Mouse (Mus musculus) ovary, adult 2 months (tissue): ENCODE measurements around the gene Prss44. TPM values are rescaled to one million over a fixed set of nuclear protein-coding genes. Genes with fewer than 3 reads are reported as not detected.

ENCODE experiments used
- polyA plus RNA-seq: library from polyadenylated mRNA; depleted of rRNA; stranded (reverse); fragments of >200 nt; gene quantifications from 2 replicates; pipeline ENCODE4 v1.2.3, GENCODE M21; 2012; rRNA removed

Gene Prss44
- 0.29 and 0.37 TPM in 2 replicates for polyA plus RNA-seq

DNA sequence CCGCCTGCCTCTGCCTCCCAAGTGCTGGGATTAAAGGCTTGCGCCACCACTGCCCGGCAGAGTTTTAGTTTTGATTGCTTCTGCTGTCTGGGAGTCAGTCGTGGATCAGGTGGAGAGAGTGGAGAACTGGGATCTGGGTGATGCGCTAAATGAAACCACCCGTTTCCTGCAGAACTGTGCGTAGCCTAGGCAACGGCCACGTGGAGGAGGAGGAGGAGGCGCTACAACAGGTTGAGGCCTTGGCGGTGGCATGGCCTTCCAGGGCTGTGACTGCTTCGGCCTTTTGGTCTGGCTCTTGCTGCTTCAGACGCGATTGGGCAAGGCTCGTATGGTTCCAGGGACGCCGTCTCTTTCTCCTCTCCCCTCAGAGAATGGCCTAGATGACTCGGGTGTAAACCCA, at the start of gene Prss44:
Gene Prss44 (plus strand): TSS at position 206 of the 400 bp plus-strand sequence.

DNA sequence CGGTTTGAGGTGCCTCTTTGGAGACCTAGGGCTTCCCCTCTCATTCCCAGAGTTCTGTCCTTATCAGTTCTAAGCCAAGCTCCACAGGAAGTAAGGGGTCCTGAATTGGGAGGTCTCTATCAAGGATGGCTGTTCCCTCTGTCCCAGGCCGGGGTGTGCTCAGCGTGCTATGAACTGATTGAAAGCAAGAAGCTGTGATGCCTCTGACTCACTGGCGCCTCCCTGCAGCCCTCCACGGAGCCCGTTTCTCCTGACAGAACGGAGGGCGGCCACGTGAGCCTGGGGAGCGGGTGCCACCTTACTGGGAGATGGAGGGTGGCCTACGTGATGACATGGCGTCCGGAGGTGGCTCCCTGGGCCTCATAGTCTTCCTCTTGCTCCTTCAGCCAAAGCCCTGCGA, 15.9 kb upstream of the Prss44 start, which contains the start of gene Prss42:
Gene Prss42 (plus strand): TSS at position 301 of the 400 bp plus-strand sequence.

DNA sequence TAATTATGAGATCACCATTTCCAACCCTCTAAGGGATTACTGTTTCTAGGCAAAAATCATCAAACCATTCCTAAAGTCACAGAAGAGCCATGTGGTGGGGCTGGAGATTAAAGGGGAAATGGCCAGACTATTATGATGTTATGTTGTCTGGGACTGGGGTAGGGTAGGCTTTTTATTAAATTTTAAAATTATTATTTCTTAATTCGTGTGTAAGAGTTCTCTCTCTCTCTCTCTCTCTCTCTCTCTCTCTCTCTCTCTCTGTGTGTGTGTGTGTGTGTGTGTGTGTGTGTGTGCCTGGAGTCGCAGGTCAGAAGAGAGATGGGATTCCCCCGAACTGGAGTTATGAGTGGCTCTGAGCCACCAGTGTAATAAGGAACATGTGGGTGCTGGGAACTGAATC, 12.6 kb downstream of the Prss44 start, which contains the start of gene Prss43:
Gene Prss43 (plus strand): TSS at position 301 of the 400 bp plus-strand sequence.

DNA sequence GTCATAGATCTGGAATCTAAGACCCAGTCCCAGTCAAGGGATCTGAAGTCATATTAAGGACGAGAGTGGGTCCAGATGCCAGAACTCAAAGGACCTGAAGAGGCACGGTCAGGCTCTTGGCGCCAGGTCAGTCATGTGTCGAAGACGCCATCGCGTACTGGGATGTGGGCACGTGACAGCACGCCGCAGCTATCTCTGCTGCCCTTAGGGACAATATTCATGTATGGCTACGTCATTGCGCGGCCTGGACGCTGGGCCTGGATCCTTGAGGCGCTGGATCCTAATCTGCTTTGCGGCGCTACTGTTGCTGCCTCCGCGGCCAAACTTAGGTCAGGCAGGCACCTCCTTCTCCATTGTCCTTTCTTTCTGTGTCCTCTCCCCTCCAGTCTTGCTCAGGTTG, 20.6 kb downstream of the Prss44 start, which contains the start of gene Prss45:
Gene Prss45 (plus strand): TSS at position 178 of the 400 bp plus-strand sequence.

DNA sequence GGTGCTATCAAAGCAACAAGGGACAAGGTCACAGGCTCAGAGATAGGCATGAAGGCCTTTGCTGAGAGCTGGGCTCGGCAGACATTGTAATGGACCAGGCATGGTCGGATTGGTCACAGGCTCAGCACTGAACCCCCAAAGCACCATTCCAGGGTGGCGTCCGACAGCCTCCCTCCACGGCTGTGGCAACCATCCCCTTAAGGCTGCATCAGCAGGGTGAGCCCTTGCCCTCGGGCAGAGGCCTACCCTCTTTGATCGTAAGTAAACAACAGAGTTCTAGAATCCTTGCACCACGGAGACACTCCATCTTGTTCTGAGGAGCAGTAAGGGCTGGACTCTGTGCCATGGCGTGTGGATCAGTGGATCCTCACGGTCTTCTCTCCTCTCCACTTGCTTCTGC, 30.4 kb downstream of the Prss44 start, which contains the start of gene Prss46:
Gene Prss46 (plus strand): TSS at position 301 of the 400 bp plus-strand sequence.

DNA sequence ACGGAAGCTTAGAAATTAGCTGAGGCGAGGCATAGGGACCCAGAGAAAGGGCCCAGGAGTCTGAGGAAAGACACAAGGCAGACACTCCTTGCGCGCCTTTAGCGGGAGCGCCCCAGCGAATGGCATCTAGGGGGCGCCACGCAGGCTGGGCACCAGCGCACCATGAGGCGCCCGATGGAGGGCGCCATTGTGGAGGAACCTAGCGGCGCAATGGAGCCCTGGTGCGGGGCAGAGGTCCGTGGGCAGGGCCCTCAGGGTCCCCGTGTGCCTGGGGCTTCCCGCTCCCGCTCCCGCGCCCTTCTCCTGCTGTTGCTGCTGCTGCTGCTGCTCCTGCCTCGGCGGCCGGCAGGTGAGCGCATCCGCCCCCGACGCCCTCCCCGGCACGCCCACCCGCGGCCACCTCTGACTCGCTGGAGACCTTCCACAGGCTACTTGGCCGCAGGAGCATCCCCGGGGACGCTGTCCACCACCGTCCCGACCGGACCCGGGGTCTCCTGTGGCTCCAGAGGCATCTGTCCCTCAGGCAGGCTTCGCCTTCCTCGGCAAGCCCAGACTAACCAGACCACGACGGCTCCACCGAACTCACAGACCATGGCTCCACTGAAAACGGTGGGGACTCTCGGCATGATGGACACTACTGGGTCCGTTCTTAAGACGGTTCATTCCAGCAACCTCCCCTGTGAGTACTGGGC, 44.1 kb downstream of the Prss44 start, which contains the start of gene Prss50:
Gene Prss50 (plus strand): TSS at position 187 of the 692 bp plus-strand sequence.

Other genes starting within 250 kb of the Prss44 start
- 45.3 and 49.3 TPM in 2 replicates for gene Nradd, start 189.5 kb upstream of the Prss44 start, polyA plus RNA-seq
- 31.1 and 34.4 TPM in 2 replicates for gene Nbeal2, start 159.8 kb upstream of the Prss44 start, polyA plus RNA-seq
- gene Ccdc12, start 157.5 kb upstream of the Prss44 start, polyA plus RNA-seq: 76.4 and 111 TPM in 2 replicates
- 0.15 and 0.35 TPM in 2 replicates for gene Myl3, start 72.1 kb upstream of the Prss44 start, polyA plus RNA-seq
- 59.6 and 72.7 TPM in 2 replicates for gene Pth1r, start 66.8 kb upstream of the Prss44 start, polyA plus RNA-seq
- not detected in 2 replicates for gene Prss42, start 15.8 kb upstream of the Prss44 start, polyA plus RNA-seq
- not detected in 2 replicates for gene Prss43, start 12.7 kb downstream of the Prss44 start, polyA plus RNA-seq
- gene Prss45, start 20.6 kb downstream of the Prss44 start, polyA plus RNA-seq: not detected in 2 replicates
- 0.15 and 0.17 TPM in 2 replicates for gene Prss46, start 30.5 kb downstream of the Prss44 start, polyA plus RNA-seq
- gene Prss50, start 44.0 kb downstream of the Prss44 start, polyA plus RNA-seq: 0.09 and 0.17 TPM in 2 replicates
- 42.5 and 54.8 TPM in 2 replicates for gene Als2cl, start 65.9 kb downstream of the Prss44 start, polyA plus RNA-seq
- 5.2 and 7.4 TPM in 2 replicates for gene Tmie, start 66.1 kb downstream of the Prss44 start, polyA plus RNA-seq
- not detected in 2 replicates for gene Fam240a, start 102.9 kb downstream of the Prss44 start, polyA plus RNA-seq
- 1.5 and 2.2 TPM in 2 replicates for gene Tdgf1, start 132.2 kb downstream of the Prss44 start, polyA plus RNA-seq
- gene Lrrc2, start 137.6 kb downstream of the Prss44 start, polyA plus RNA-seq: 2.1 and 2.5 TPM in 2 replicates
- gene Rtp3, start 176.6 kb downstream of the Prss44 start, polyA plus RNA-seq: 0.18 and 1.2 TPM in 2 replicates
- gene Ltf, start 205.3 kb downstream of the Prss44 start, polyA plus RNA-seq: 68.5 and 123 TPM in 2 replicates
- 5.9 and 8.1 TPM in 2 replicates for gene Ccrl2, start 243.5 kb downstream of the Prss44 start, polyA plus RNA-seq